Mouse (Mus musculus) thymus, postnatal 36 days (tissue): ENCODE measurements at regions not wholly inside any gene's neighbourhood (a gene's known extent, or its start where the extent isn't known, plus 50 kb on each side); places are given as distances from the start of the nearest gene placed in this dataset.

Experiments
- DNase-seq, 2 experiments: peaks; one replicate each; pipeline ENCODE4 v3.0.0; 2022; ENCODE audit warnings: mixed read lengths in 2 of 2

DNA sequence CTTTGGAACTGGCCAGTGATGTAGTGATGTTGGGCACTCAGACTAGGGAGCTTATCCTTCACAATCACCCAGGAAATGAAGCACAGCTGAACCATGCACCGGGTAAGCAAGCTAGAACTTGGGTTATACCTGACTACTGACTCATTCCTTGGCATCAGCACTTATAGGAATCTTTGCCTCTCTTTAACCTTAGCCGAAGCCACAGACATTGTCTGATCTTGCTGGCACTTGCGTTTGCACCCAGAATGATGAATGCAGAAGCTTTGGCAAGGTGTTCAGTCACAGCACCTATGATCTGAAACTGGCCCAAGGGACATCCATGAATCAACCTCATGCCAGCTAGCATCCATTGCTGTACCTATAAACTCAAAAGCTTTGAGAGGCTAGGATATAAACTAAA, 529.0 kb upstream of the Sox9 start:
- DNase-seq = no peak

DNA sequence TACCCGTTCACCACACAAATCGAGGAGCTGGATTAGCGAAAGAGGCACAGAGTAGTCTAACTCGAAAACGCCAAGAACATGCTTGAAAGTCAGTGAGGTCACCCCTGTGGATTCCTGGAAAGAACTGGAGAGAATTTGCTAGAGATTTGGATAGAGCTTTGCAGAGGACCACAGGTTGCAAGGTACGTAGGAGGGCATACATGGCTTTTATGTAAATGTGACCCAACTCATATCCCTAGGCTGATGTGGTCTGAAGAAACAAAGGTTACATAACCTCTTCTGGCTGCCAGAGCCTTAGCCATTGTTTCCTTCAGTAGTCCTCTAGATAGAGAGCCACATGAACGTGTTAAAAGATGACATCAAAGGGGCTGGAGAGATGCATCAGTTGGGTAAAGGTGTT, 525.7 kb upstream of the Sox9 start:
- DNase-seq = no peak

DNA sequence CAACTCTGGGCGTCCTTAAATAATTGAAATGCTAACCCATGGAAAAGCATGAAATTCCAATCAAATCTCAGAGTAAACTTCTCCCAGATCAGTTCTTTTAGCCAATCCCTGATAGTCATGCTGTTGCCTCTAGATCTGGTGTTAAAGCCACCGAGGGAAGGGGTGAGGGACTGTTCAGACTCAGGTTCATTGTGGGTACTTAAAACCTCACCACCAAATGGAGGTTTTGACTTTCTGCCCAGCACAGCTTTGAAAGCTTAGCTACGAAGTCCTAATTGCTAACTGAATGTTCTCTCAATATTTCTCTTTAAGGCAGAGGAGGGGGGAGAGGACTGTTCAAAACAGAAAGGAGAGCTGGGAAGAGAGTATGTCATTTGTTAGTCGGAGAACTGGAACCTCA, 517.9 kb upstream of the Sox9 start:
- DNase-seq = no peak

DNA sequence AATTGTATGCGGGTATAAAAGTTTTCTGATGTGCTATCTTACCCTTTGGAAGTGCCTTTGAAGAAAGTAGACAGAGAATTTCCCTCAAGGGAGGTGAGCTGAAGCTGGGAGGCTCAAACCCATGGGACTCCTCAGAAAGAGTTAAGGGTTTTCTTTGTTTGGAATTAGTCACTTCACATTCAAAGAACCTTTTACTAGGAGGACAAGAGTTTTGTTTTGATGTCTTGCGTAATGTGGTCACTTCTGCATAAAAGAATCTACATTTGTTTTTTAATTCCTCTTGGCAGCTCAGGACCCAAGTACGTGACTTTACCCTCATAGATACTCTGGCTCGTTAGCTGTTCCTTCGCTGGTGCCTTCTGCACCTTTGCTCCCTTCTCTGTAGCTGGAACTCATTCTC, 511.1 kb upstream of the Sox9 start:
- DNase-seq = no peak

DNA sequence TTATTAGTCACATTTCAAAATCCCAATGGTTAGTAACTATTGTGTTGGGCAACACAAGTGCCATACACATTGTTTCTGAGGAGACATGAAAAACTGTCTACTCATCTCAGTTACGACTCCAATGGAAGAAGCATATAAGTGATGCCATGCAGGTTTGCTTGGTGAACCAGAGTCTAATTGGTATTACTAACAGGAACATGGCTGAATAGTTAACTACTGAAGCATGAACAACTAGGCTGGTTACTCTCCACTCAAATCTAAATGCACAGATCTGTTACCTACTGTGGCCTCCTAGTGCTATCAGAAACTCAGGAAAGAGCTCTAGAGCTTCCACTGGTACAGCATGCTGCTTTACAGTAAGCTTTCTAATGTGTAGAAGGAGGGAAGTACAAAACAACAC, 503.5 kb upstream of the Sox9 start:
- DNase-seq = no peak

DNA sequence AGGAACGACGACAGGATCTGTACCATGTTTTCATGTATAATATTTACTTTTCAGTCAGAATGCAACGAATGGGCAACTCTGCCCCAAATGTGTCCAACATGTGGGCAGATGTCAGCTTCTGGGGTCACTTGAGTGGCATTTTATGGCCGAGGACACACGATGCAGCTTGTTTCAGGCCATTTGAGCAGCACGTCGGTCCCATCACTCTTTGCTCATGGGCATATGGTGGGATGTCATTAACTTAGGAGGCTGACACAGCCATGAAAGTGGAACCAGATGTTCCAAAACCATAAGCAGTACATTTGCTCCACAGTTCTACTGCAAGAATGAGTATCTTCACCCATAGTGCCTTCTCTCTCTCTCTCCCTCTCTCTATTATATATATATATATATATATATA, 499.1 kb upstream of the Sox9 start:
- DNase-seq = no peak

DNA sequence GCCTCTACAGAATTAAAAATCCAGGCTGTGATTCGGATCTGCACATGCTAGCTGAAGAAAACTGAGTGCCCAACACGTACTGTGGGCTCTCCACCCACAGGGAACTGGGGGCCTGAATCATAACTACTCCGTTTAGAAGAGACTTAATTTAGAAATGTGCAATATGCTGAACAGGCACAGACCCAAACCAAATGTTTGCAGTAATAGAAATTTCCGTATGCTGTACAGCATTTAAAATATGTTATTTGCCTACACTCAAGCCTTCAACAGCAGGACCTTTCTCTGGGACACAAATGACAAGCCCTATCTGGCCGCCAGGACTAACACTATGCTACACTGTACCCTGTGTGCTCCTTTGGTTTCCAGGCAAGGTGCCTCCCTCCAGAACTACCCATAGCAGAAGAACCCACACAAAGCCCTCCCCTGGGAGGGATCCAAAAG, 483.1 kb upstream of the Sox9 start:
- no peak for DNase-seq

DNA sequence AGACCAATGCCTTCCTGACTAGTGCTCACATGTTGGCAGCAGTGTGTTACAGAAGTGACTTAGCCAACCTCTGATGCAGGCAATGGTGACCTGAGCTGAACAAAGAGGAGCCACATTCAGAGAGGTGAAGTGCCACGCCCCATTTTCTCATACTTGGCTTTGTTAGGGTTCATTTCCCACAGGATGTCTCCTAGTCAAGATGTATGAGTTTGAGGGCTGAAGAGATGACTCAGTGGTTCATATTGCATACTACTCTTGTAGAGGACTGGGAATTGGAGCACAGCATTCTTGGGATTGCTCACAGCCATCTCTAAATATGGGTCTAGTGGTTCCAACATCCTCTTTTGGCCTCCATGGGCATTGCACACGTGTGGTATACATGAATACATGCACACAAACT, 478.9 kb upstream of the Sox9 start:
- DNase-seq = no peak

DNA sequence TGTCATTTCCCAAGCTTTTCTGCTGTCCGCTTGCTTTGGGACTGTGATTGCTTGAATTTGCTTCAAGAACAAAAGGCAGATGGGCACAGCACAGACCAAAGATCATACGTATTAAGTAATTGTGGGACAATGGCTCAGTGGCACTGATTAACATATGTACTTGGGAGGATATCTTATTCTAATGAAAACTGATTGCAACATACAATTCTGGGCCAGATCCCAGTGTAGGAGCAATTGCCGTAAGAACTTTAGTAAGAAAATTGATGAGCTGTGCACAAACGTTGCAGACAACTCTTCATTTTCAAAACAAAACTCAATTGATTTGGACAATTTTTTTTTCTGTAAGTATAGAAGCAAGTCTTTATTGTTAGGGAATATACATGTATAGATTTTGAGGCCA, 456.2 kb upstream of the Sox9 start:
- no peak for DNase-seq

DNA sequence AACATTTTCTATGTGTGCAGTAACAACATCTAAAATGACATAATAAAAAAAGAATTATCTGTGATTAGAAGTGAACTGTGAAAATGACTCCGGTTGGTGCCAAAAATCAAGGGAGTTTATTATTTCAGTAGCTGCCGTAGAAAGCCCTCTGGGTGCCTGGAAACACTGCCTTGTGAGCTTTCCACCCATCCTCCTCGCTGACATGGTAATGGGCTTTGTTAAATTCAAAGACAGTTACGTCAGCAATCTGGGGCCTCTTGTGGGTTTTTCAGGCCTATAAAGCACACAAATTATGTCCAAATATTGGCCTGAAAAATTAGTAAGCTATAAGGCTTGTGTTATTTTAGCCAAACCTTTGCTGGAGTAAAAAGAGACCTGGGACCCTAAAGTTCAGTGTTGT, 454.4 kb upstream of the Sox9 start:
- DNase-seq = no peak

DNA sequence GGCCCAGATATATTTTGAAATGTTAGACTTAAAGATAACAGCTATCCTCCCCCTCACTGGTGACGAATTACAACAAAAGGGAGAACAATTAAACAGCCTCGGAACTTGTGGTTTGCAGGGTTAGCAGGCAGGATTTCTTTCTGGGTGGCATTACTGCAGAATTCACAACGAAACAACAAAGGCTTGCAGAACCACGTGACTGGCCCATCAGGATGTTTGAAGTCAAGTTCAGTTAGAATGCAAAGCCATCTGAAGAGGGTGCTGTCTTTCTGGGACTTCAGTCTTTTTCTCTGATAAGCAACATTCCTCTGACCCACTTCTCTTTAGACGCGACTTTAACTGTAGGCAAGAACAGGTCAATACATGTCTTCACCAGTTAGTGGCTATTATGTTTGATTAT, 436.9 kb upstream of the Sox9 start:
- no peak for DNase-seq

DNA sequence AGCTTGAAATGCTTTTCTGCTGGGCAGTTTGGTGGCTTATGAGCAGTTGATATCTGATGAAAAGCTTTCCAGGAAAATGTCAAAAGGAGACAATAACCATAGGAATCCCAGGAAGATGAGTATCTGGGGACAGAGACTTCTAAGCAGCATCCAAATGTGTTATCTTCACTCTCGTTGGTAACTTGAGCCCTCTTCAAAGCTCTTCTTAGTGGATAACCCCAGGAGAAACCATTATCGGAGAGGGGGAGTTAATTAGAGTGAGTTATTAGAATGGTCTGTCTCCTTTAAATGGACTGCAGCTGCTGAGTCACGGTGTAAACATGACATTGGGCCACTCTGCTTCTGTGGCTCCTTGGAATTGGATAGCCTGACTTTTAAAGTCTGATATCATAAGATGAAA, 436.4 kb upstream of the Sox9 start:
- DNase-seq = no peak

DNA sequence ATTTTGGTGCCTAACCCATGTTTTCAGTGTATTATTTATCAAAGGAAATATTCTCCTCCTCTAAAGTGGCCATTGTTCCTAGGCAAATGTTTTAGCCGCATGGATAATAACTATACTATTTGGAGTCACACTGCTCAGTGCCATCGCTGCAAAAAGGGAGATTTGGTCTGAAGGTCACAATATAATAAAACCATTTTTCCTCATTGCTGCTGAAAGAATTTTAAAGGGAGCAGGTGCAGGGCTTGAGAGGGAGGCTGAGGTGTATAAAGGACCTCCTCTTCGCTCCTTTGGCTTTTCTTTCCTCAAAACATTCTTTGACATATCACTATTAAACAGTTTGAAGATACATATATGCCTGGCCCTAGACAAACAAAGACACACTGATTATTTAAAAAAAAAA, 435.9 kb upstream of the Sox9 start:
- no peak for DNase-seq

DNA sequence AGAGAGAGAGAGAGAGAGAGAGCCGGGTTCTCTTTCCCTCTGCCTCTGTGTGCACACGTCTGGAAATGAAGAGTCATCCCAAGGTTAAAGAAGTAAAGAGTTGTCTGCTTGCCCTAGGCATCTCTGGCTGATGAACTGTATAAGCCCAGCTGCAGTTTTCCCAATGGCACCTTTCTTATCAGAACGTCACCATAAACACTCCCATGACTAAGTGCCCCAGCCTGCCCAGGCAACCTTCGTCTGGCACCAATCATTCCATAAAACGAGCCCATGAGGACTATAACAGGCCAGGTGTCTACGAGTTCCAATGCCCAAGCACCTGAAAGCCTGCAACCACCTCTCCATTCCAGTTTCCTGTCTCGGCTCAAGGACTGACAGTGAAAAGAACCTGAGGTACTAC, 435.5 kb upstream of the Sox9 start:
- no peak for DNase-seq

DNA sequence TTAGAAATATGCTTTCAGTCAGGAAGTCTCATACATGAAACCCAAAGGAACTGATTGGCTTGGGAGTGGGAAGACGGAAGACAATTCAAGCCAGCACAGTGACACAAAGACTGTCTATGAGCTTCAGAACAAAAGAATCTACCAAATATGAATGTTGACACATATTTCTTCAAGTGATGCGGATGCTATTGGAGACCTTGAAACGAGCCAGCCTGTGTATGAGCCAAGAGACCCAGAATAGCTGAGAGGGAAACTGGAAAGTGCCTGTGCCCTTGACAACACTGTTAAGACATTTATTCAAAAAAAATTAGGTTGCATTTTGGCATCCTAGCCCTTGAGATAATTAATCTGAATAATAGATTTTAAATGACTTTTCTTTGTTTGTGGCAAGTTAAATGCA, 426.7 kb upstream of the Sox9 start:
- DNase-seq = no peak

DNA sequence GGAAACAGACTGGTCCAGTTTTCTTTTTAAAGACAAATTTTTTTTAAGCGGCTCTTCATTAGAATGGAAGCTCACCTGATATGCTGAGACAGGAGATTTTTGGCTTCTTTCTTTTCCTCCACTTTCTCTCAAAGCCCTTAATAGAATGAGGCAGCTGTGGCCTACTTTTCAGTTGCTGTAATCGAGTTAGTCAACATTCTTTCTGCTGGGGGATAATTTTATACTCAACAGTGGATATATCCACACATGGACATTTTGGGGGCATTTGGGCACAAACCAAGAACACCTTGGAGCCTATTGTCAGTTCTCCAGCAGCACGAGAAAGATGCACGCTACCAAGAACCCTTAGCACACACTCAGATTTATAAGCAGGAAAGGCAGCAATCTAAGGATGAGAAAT, 415.3 kb upstream of the Sox9 start:
- DNase-seq = no peak

DNA sequence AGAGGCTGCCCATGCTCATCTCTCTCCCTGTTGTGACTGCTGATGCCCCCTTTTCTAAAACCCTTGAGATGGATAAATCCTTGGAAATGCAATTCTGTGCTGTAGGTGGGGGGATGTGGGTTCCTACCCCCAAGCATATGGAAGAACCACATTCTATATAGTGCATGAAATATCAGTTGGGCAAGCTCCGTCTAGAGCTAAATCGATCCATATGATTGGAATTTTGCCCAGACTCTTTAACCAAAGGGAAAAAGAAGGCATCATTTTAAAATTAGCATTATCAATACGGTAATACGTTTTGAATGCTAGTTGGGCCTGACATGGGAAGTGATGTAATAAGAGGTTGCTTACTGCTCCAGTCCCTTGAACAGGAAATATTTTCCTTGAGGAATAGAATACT, 411.1 kb upstream of the Sox9 start:
- DNase-seq = no peak

DNA sequence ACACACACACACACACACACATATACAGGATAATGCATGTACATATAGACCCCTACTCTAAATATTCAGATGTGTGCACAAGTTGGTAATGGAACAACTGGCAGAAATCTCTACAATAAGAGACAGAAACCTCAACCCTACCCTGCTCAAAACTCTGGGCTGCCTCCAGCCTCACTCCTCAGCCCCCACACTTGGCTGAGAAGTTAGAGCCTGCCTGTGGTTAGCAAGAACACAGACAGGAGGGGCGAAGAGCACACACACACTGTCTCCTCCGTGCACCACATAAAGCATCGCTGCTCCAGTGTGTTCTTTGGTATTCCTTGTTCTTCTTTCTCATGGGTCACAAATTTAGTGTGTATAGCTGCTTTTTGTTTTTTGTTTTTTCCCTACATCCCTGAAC, 382.0 kb upstream of the Sox9 start:
- no peak for DNase-seq

DNA sequence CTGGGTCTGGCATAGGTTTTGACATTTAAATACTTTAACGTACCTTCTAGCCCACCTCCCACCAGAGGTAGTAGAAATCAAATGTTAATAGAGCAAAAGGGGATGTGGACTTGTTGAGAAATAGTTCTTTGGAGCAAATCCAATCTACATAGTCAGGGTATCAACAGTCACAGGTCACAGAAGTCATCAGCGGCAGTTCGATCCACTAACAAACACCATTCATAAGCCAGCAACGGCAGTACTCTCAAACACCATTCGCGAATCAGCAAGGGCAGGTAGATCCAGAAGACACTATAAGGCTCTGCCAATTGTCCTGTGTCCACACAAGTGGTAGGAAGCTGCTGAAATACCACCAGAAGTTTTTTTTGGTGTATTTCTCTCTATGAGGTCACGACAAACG, 374.3 kb upstream of the Sox9 start:
- DNase-seq = no peak

DNA sequence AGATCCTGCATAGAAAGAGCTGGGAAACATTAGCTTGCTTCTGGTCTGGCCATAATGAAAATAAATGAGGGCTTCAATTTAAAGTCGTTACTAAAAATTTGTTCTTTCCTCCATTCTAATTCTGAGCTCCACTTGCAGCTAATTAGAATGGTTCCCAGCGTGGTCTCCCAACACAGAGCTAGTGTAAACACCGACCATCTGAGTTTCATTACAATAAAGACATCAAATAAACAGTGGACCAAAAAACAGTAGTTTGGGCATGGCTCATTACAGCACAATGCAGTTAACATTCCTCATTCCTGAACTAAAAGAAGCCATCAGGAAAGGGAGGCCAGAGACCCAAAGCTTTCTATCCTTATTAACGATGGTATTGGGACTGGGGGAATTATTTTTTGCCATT, 369.6 kb upstream of the Sox9 start:
- no peak for DNase-seq

DNA sequence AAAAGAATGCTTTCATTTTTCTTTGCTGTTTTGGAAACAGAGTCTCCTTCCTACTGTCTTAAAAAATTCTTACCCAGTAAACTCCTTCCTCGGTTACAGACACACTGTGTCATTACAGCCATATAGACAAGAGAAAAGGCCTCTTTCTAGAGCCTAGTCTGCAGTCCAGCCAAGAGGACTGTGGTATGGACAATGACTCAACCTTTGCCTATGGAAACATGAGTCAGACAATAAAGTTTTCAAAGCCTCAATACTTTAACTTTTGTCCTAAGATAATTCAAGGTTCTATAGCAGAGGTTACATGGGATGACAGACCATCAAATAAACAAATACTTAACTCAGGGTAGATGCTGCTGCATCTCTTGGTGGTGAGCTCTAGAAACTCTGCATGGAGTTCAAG, 339.4 kb upstream of the Sox9 start:
- no peak for DNase-seq

DNA sequence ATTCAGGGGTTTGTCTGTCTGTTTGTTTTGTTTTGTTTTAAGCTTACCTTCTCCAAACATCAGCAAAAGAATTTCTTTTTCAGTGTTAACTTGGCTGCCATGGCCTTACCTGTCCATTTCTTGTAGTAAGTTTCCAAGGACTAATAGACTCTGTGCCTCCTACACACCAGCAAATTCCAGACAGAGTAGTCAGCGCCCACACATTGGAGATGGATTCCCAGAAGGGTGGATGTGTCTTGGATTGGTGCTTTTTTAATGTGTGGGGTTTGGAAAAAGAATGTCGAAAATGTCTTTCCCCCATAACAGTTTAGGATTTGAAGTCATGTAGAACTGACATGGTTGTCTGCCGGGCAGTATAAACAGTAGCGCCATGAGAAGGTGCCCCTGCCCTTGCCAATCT, 338.1 kb upstream of the Sox9 start:
- no peak for DNase-seq

DNA sequence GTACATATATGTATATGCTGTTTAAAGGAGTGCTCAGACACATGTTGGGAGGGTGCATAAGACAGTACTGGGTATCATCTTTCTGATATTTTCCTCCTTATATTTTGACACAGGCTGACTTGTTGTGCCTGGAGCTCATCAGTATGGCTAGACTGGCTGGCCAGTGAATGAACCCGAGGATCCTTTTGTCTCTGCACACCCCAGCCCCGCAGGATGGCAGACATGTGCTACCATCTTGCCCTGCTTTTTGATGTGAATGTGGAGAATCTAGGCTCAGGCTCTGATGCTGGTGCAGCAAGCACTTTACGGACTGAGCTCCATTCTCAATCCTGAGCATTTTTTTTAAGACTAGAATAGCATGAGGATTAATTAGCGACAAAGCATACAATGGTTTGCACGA, 332.4 kb upstream of the Sox9 start:
- DNase-seq = no peak

DNA sequence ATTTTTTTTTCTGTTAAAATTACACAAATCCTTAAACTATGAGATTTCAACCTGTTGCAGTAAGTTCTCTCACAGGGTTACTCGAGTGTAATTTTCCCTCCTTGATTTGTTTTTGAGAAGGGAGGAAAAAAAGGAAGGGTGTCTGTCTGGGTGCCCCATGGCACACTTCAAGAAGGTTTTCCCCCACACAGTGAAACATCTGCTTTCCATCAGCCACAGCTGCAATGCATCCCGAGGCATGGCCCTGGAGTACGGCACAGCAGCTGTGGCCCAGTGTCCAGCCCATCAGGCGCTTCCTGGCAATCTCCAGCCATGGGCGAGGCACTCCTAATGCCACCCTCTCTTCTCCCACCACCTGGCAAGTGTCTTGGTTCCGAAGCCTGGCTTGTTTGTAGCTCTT, 331.8 kb upstream of the Sox9 start:
- DNase-seq = no peak

DNA sequence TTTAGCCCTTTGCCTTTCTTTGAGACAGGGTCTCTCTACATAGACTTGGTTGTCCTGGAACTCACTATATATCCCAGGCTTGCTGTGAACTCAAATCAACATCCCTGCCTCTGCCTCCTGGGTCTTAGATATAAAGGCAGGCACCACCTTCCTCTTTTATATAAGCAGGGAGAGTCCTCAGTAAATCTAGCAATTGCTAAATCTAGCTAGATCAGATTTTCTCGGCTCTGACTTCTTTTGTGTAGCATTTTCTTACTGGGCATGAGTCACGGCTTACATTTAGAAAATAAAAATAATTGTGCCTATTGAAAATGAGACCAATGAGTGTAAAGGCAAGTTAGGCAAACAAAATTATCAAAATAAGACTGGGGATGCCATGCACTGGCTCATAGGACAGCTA, 323.9 kb upstream of the Sox9 start:
- DNase-seq = no peak

DNA sequence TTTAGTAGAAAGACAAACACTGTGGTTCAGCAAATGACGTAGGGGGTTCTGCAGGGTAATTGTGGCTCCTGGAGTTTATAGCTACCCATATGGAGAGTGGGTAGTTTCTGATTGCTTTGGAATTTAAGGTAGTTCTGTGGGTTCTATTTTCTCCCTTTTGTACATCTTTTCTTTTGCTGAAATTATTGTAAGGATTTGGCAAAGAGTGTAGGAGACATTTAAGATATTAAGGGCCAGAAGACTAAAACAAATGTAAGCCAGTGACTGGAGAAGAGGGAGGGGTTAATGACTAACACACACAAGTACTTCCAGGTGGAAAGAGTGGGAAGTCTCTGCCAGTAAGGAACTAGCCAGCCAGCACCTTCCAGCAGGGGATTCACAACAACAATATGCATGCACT, 318.9 kb upstream of the Sox9 start:
- no peak for DNase-seq

DNA sequence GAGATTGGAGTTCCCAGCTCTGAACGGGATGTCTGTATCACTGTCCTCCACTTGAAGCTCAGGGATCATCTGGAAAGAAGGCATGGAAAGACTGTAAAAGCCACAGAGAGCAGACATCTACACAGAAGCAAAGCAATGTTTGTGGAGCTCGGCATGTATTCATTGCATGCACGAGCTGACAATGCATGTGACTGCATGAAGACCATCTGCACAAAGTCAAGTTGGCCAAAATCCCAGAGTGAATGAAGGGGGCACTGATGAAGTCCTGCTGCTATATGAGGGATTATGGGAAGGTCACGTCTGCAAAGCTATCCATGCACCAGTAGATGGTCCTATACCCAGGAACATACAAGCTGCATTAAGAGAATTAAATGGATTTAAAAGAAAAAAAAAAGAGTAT, 317.6 kb upstream of the Sox9 start:
- no peak for DNase-seq
